ENCODE assay signal across 13 mouse cellular contexts in genomic region chr7:132573205-132573604, GRCm38 (mm10). TPM values are rescaled to one million over a fixed set of nuclear protein-coding genes. Genes with fewer than 3 reads are reported as not detected.
DNase-seq lines count a peak whose midpoint lies in the region; ATAC-seq and TF ChIP-seq lines count a peak whose summit lies in the region.
"Had no signal": no experiment of that assay in that cellular context is flagged by ENCODE, and none has a peak within 500 bp of the region (broad histone marks: within the 10 kb centered on the region; RNA-seq: fewer than 3 reads in every experiment).

No protein-coding gene starts in this region.

- H3K36me3 ChIP-seq in heart, postnatal 0 days (replicated peaks; ENCODE audit: control insufficient read depth, insufficient read depth, low read length), result peaks cover 20% of the 10 kb centered on the region
- peaks cover 14% of the 10 kb centered on the region; the same call in 1 of the 2 replicates for H3K36me3 ChIP-seq in embryonic facial prominence, embryonic 14.5 days (ENCODE audit: control insufficient read depth, insufficient read depth, low read length)
- H3K36me3 ChIP-seq in forebrain, postnatal 0 days (ENCODE audit: insufficient read depth), result no peaks in the 10 kb centered on the region
- peaks cover 19% of the 10 kb centered on the region for H3K36me3 ChIP-seq in liver, embryonic 13.5 days
- peaks cover 19% of the 10 kb centered on the region for H3K36me3 ChIP-seq in kidney, embryonic 15.5 days

- no peak for ATAC-seq in heart, postnatal 0 days (ENCODE audit: insufficient read depth, low read depth)
- ATAC-seq in embryonic facial prominence, embryonic 14.5 days (ENCODE audit: low read depth), result no peak
- ATAC-seq in forebrain, postnatal 0 days, result no peak
- ATAC-seq in liver, embryonic 13.5 days (ENCODE audit: low read depth), result no peak
- no peak for ATAC-seq in kidney, embryonic 15.5 days (replicated peaks; ENCODE audit: low FRiP score)

- H3K4me2 ChIP-seq in heart, postnatal 0 days (ENCODE audit: low read depth, low read length), result no peak overlapping the region
- peak overlapping the region; percentile 64 for H3K4me2 ChIP-seq in embryonic facial prominence, embryonic 14.5 days (ENCODE audit: low read depth, low read length)
- no peak overlapping the region for H3K4me2 ChIP-seq in forebrain, postnatal 0 days (ENCODE audit: low read depth)
- peak overlapping the region; percentile 79 for H3K4me2 ChIP-seq in liver, embryonic 13.5 days
- no peak overlapping the region for H3K4me2 ChIP-seq in kidney, embryonic 15.5 days
- H3K4me2 ChIP-seq: neural tube, embryonic 12.5 days had no signal

- no peak for TF ChIP-seq CTCF in heart, postnatal 0 days (IDR thresholded peaks at IDR 0.05; ENCODE audit: low read depth)
- TF ChIP-seq CTCF in forebrain, postnatal 0 days (IDR thresholded peaks at IDR 0.05; ENCODE audit: low read depth), result no peak

- H3K9ac ChIP-seq in heart, postnatal 0 days (replicated peaks; ENCODE audit: low read depth, low read length), result no peak overlapping the region
- H3K9ac ChIP-seq in embryonic facial prominence, embryonic 14.5 days (ENCODE audit: low read depth, low read length), result no peak overlapping the region
- no peak overlapping the region for H3K9ac ChIP-seq in forebrain, postnatal 0 days
- H3K9ac ChIP-seq in liver, embryonic 13.5 days, result peak overlapping the region; percentile 42
- no peak overlapping the region for H3K9ac ChIP-seq in kidney, embryonic 15.5 days
- H3K9ac ChIP-seq: neural tube, embryonic 12.5 days had no signal

- H3K4me3 ChIP-seq in heart, postnatal 0 days (ENCODE audit: low read depth, low read length), result no peak overlapping the region
- no peak overlapping the region for H3K4me3 ChIP-seq in embryonic facial prominence, embryonic 14.5 days (ENCODE audit: low read depth, low read length)
- no peak overlapping the region for H3K4me3 ChIP-seq in forebrain, postnatal 0 days (ENCODE audit: low read depth, low read length)
- peak overlapping the region; percentile 2; the same call in 1 of the 2 replicates for H3K4me3 ChIP-seq in liver, embryonic 13.5 days (replicated peaks)
- no peak overlapping the region for H3K4me3 ChIP-seq in kidney, embryonic 15.5 days (replicated peaks)
- H3K4me3 ChIP-seq: neural tube, embryonic 12.5 days had no signal

- intact Hi-C loops in heart, postnatal 14 days (cut with DNase I), result no loop called here

- peak overlapping the region; percentile 21; the same call in 1 of the 2 replicates for H3K27ac ChIP-seq in heart, postnatal 0 days (ENCODE audit: low read depth)
- H3K27ac ChIP-seq in embryonic facial prominence, embryonic 14.5 days (replicated peaks; ENCODE audit: low read depth, low read length), result peak overlapping the region; percentile 28
- 0 out of 2 replicates have a peak overlapping the region, but pooled peaks have one; percentile 40 for H3K27ac ChIP-seq in forebrain, postnatal 0 days (ENCODE audit: low read depth, low read length)
- peak overlapping the region; percentile 67 for H3K27ac ChIP-seq in liver, embryonic 13.5 days
- no peak overlapping the region for H3K27ac ChIP-seq in kidney, embryonic 15.5 days
- H3K27ac ChIP-seq: neural tube, embryonic 12.5 days had no signal

- WGBS in heart, postnatal 0 days, result 70% methylated on average over 6 of the region's 6 CpGs
- WGBS in embryonic facial prominence, embryonic 14.5 days, result 34% methylated on average over 6 of the region's 6 CpGs
- 19% methylated on average over 6 of the region's 6 CpGs for WGBS in forebrain, postnatal 0 days
- 67% methylated on average over 6 of the region's 6 CpGs for WGBS in liver, embryonic 13.5 days (ENCODE audit: insufficient replicate concordance)
- 61% methylated on average over 6 of the region's 6 CpGs for WGBS in kidney, embryonic 15.5 days

- H3K27me3 ChIP-seq in heart, postnatal 0 days (ENCODE audit: control insufficient read depth, insufficient read depth, low read length), result no peaks in the 10 kb centered on the region
- H3K27me3 ChIP-seq in embryonic facial prominence, embryonic 14.5 days (replicated peaks; ENCODE audit: control insufficient read depth, insufficient read depth, low read length), result no peaks in the 10 kb centered on the region
- H3K27me3 ChIP-seq in forebrain, postnatal 0 days (ENCODE audit: insufficient read depth, low read length), result peaks cover 4% of the 10 kb centered on the region; the same call in 1 of the 2 replicates
- H3K27me3 ChIP-seq in liver, embryonic 13.5 days, result peaks cover 12% of the 10 kb centered on the region
- H3K27me3 ChIP-seq in kidney, embryonic 15.5 days, result peaks cover 7% of the 10 kb centered on the region; the same call in 1 of the 2 replicates

- no peaks in the 10 kb centered on the region for H3K9me3 ChIP-seq in heart, postnatal 0 days (replicated peaks; ENCODE audit: control insufficient read depth, low read length)
- H3K9me3 ChIP-seq in embryonic facial prominence, embryonic 14.5 days (ENCODE audit: control insufficient read depth, low read length), result no peaks in the 10 kb centered on the region
- H3K9me3 ChIP-seq in forebrain, postnatal 0 days (ENCODE audit: low read length), result no peaks in the 10 kb centered on the region
- no peaks in the 10 kb centered on the region for H3K9me3 ChIP-seq in liver, embryonic 13.5 days (replicated peaks)
- no peaks in the 10 kb centered on the region for H3K9me3 ChIP-seq in kidney, embryonic 15.5 days (replicated peaks)
- H3K9me3 ChIP-seq: neural tube, embryonic 12.5 days had no signal

- peaks cover 41% of the 10 kb centered on the region for H3K4me1 ChIP-seq in heart, postnatal 0 days (ENCODE audit: control insufficient read depth, insufficient read depth)
- H3K4me1 ChIP-seq in embryonic facial prominence, embryonic 14.5 days (ENCODE audit: control insufficient read depth, insufficient read depth, low read length), result peaks cover 34% of the 10 kb centered on the region
- H3K4me1 ChIP-seq in forebrain, postnatal 0 days (ENCODE audit: insufficient read depth), result peaks cover 5% of the 10 kb centered on the region; the same call in 1 of the 2 replicates
- peaks cover 75% of the 10 kb centered on the region for H3K4me1 ChIP-seq in liver, embryonic 13.5 days (replicated peaks)
- peaks cover 41% of the 10 kb centered on the region for H3K4me1 ChIP-seq in kidney, embryonic 15.5 days

- DNase-seq in heart, postnatal 0 days (ENCODE audit: low spot score), result no peak
- no peak for DNase-seq in heart, postnatal 14 days
- DNase-seq in embryonic facial prominence, embryonic 14.5 days (ENCODE audit: low spot score), result peak; percentile 53
- DNase-seq in forebrain, postnatal 0 days, result no peak
- DNase-seq in liver, embryonic 13.5 days, result no peak
- DNase-seq in right cerebral cortex, postnatal 4 days, result no peak
- DNase-seq: cerebellum, adult 8-10 months; kidney, postnatal 36 days; lung, postnatal 10 days; thymus, postnatal 14 days had no signal

- TF ChIP-seq EP300 in heart, postnatal 0 days (IDR thresholded peaks at IDR 0.05; ENCODE audit: low read depth), result no peak

RNA-seq across cellular contexts. Expression of gene Oat, which starts 3.0 kb away (rescaled TPM):
- total RNA-seq in heart, postnatal 0 days (2014; rRNA removed; ENCODE audit: low replicate concordance), result 194 and 208 TPM in 2 replicates
- 155 and 157 TPM in 2 replicates for polyA plus RNA-seq in heart, postnatal 0 days (2015; fragmentation: Nextera tagmentation; extraction: Ambion mirVana)
- total RNA-seq in heart, postnatal 14 days (2021), result 100 to 1,000 TPM; 120 to 122 TPM
- polyA plus RNA-seq in embryonic facial prominence, embryonic 14.5 days (2014; fragmentation: Nextera tagmentation; extraction: Ambion mirVana), result 268 and 274 TPM in 2 replicates
- 100 and 105 TPM in 2 replicates for total RNA-seq in forebrain, postnatal 0 days (2014; rRNA removed)
- 96.4 and 105 TPM in 2 replicates for polyA plus RNA-seq in forebrain, postnatal 0 days (2015; fragmentation: Nextera tagmentation; extraction: Ambion mirVana)
- 86.1 and 99.6 TPM in 2 replicates for polyA plus RNA-seq in liver, embryonic 13.5 days (2015; fragmentation: Nextera tagmentation; extraction: Ambion mirVana)
- 166 and 167 TPM in 2 replicates for polyA plus RNA-seq in kidney, embryonic 15.5 days (2015; fragmentation: Nextera tagmentation; extraction: Ambion mirVana)

RNA-seq across cellular contexts. Expression of gene Nkx1-2, which starts 26.2 kb away (rescaled TPM):
- total RNA-seq in heart, postnatal 0 days (2014; rRNA removed; ENCODE audit: low replicate concordance), result not detected in 2 replicates
- not detected in 2 replicates for polyA plus RNA-seq in heart, postnatal 0 days (2015; fragmentation: Nextera tagmentation; extraction: Ambion mirVana)
- not detected for total RNA-seq in heart, postnatal 14 days (2021)
- not detected in 2 replicates for polyA plus RNA-seq in embryonic facial prominence, embryonic 14.5 days (2014; fragmentation: Nextera tagmentation; extraction: Ambion mirVana)
- 0.08 TPM in 1 of 2 replicates, not detected in the other for total RNA-seq in forebrain, postnatal 0 days (2014; rRNA removed)
- polyA plus RNA-seq in forebrain, postnatal 0 days (2015; fragmentation: Nextera tagmentation; extraction: Ambion mirVana), result not detected in 2 replicates
- not detected in 2 replicates for polyA plus RNA-seq in liver, embryonic 13.5 days (2015; fragmentation: Nextera tagmentation; extraction: Ambion mirVana)
- polyA plus RNA-seq in kidney, embryonic 15.5 days (2015; fragmentation: Nextera tagmentation; extraction: Ambion mirVana), result not detected in 2 replicates
- total RNA-seq: gastrocnemius, adult 8-10 months had no signal

RNA-seq across cellular contexts. Expression of gene Lhpp, which starts 37.2 kb away (rescaled TPM):
- 32.2 and 40.1 TPM in 2 replicates for total RNA-seq in heart, postnatal 0 days (2014; rRNA removed; ENCODE audit: low replicate concordance)
- 21.3 and 22.9 TPM in 2 replicates for polyA plus RNA-seq in heart, postnatal 0 days (2015; fragmentation: Nextera tagmentation; extraction: Ambion mirVana)
- 10 to 100 TPM; 12.9 to 13.6 TPM for total RNA-seq in heart, postnatal 14 days (2021)
- 14.3 and 20.7 TPM in 2 replicates for polyA plus RNA-seq in embryonic facial prominence, embryonic 14.5 days (2014; fragmentation: Nextera tagmentation; extraction: Ambion mirVana)
- 37.5 and 40.7 TPM in 2 replicates for total RNA-seq in forebrain, postnatal 0 days (2014; rRNA removed)
- polyA plus RNA-seq in forebrain, postnatal 0 days (2015; fragmentation: Nextera tagmentation; extraction: Ambion mirVana), result 50.1 and 53.8 TPM in 2 replicates
- polyA plus RNA-seq in liver, embryonic 13.5 days (2015; fragmentation: Nextera tagmentation; extraction: Ambion mirVana), result 8.0 and 8.3 TPM in 2 replicates
- 22.3 and 22.5 TPM in 2 replicates for polyA plus RNA-seq in kidney, embryonic 15.5 days (2015; fragmentation: Nextera tagmentation; extraction: Ambion mirVana)

Comparison
In these comparisons a context has a peak if more than half of its experiments do, and no peak if none do; other contexts are left out.
1. H3K4me2 ChIP-seq: peak in embryonic facial prominence, embryonic 14.5 days (single experiment) and liver, embryonic 13.5 days (single experiment); none in heart, postnatal 0 days (single experiment), forebrain, postnatal 0 days (single experiment) and kidney, embryonic 15.5 days (single experiment).